13 mouse cellular contexts compared by ENCODE assay signal in genomic region chr11:90232685-90233084, GRCm38 (mm10). TPM values are rescaled to one million over a fixed set of nuclear protein-coding genes. Genes with fewer than 3 reads are reported as not detected.
A peak's percentile ranks its signal among the peaks of the same experiment; 100 is the strongest.
DNase-seq lines count a peak whose midpoint lies in the region; ATAC-seq and TF ChIP-seq lines count a peak whose summit lies in the region.
"Had no signal": no experiment of that assay in that cellular context is flagged by ENCODE, and none has a peak within 500 bp of the region (broad histone marks: within the 10 kb centered on the region; RNA-seq: fewer than 3 reads in every experiment).

No protein-coding gene starts in this region.

- no peaks in the 10 kb centered on the region for H3K9me3 ChIP-seq in forebrain, postnatal 0 days (ENCODE audit: low read length)
- no peaks in the 10 kb centered on the region for H3K9me3 ChIP-seq in forebrain, embryonic 11.5 days (ENCODE audit: control insufficient read depth, low read length)
- H3K9me3 ChIP-seq in lung, embryonic 14.5 days (ENCODE audit: low read depth, low read length): no peaks in the 10 kb centered on the region
- H3K9me3 ChIP-seq in kidney, embryonic 16.5 days (ENCODE audit: low read length): no peaks in the 10 kb centered on the region
- H3K9me3 ChIP-seq in hindbrain, embryonic 14.5 days (ENCODE audit: control insufficient read depth, low read length): no peaks in the 10 kb centered on the region
- H3K9me3 ChIP-seq: lung, embryonic 15.5 days; midbrain, embryonic 12.5 days had no signal

- no peaks in the 10 kb centered on the region for H3K27me3 ChIP-seq in forebrain, postnatal 0 days (ENCODE audit: insufficient read depth, low read length)
- H3K27me3 ChIP-seq in forebrain, embryonic 11.5 days (ENCODE audit: control insufficient read depth, insufficient read depth, low read length): no peaks in the 10 kb centered on the region
- no peaks in the 10 kb centered on the region for H3K27me3 ChIP-seq in lung, embryonic 14.5 days (ENCODE audit: insufficient read depth, low read length)
- no peaks in the 10 kb centered on the region for H3K27me3 ChIP-seq in kidney, embryonic 16.5 days (ENCODE audit: insufficient read depth, low read length)
- no peaks in the 10 kb centered on the region for H3K27me3 ChIP-seq in hindbrain, embryonic 14.5 days (ENCODE audit: control insufficient read depth, insufficient read depth, low read length)
- H3K27me3 ChIP-seq: lung, embryonic 15.5 days; midbrain, embryonic 12.5 days had no signal

- peak; percentile 39 for DNase-seq in forebrain, postnatal 0 days
- DNase-seq in forebrain, embryonic 11.5 days (ENCODE audit: low spot score): no peak
- DNase-seq in lung, embryonic 14.5 days: peak; percentile 52
- DNase-seq in lung, adult 2 months: no peak
- DNase-seq in yolk sac, embryonic 10.5 days (ENCODE audit: low spot score): peak; percentile 32
- no peak for DNase-seq in embryo, embryonic 11 days
- DNase-seq in hindbrain, embryonic 14.5 days (ENCODE audit: low spot score): no peak
- DNase-seq: adrenal gland, postnatal 14 days; cerebellum, adult 11-12 months; heart, postnatal 10 days had no signal

- H3K27ac ChIP-seq in forebrain, postnatal 0 days (ENCODE audit: low read depth, low read length): no peak overlapping the region
- H3K27ac ChIP-seq in forebrain, embryonic 11.5 days (ENCODE audit: low read depth, low read length): no peak overlapping the region
- H3K27ac ChIP-seq in lung, embryonic 14.5 days (ENCODE audit: low read depth): no peak overlapping the region
- peak overlapping the region; percentile 65 for H3K27ac ChIP-seq in kidney, embryonic 16.5 days (ENCODE audit: low read length)
- H3K27ac ChIP-seq in hindbrain, embryonic 14.5 days: no peak overlapping the region
- H3K27ac ChIP-seq: lung, embryonic 15.5 days; midbrain, embryonic 12.5 days had no signal

- 40% methylated on average over 4 of the region's 4 CpGs for WGBS in forebrain, postnatal 0 days
- 80% methylated on average over 4 of the region's 4 CpGs for WGBS in forebrain, embryonic 11.5 days
- 16% methylated on average over 4 of the region's 4 CpGs for WGBS in lung, embryonic 14.5 days
- WGBS in lung, adult 2 months: 20% methylated on average over 4 of the region's 4 CpGs
- 12% methylated on average over 4 of the region's 4 CpGs for WGBS in kidney, embryonic 16.5 days
- WGBS in hindbrain, embryonic 14.5 days: 44% methylated on average over 4 of the region's 4 CpGs

- TF ChIP-seq CTCF in forebrain, postnatal 0 days (IDR thresholded peaks at IDR 0.05; ENCODE audit: low read depth): no peak
- TF ChIP-seq CTCF in lung, embryonic 14.5 days (IDR thresholded peaks at IDR 0.05; ENCODE audit: low read depth): no peak
- TF ChIP-seq CTCF in lung, adult 2 months (IDR thresholded peaks at IDR 0.05; ENCODE audit: insufficient read depth, low read length): no peak

- no peak overlapping the region for H3K9ac ChIP-seq in forebrain, postnatal 0 days
- H3K9ac ChIP-seq in forebrain, embryonic 11.5 days (ENCODE audit: low read length): no peak overlapping the region
- no peak overlapping the region for H3K9ac ChIP-seq in lung, embryonic 14.5 days
- H3K9ac ChIP-seq in kidney, embryonic 16.5 days (replicated peaks; ENCODE audit: low read length): no peak overlapping the region
- H3K9ac ChIP-seq in hindbrain, embryonic 14.5 days: no peak overlapping the region
- H3K9ac ChIP-seq: lung, embryonic 15.5 days; midbrain, embryonic 12.5 days had no signal

- no peak for TF ChIP-seq POLR2A in lung, adult 2 months (IDR thresholded peaks at IDR 0.05; ENCODE audit: borderline replicate concordance, extremely low read depth, low read depth, low read length)

- no peak overlapping the region for H3K4me2 ChIP-seq in forebrain, postnatal 0 days (ENCODE audit: low read depth)
- H3K4me2 ChIP-seq in forebrain, embryonic 11.5 days (ENCODE audit: low read depth, low read length, severe bottlenecking): no peak overlapping the region
- no peak overlapping the region for H3K4me2 ChIP-seq in lung, embryonic 14.5 days
- H3K4me2 ChIP-seq in kidney, embryonic 16.5 days (replicated peaks; ENCODE audit: low read depth, low read length): no peak overlapping the region
- no peak overlapping the region for H3K4me2 ChIP-seq in hindbrain, embryonic 14.5 days (replicated peaks)
- H3K4me2 ChIP-seq: lung, embryonic 15.5 days; midbrain, embryonic 12.5 days had no signal

- H3K4me3 ChIP-seq in forebrain, postnatal 0 days (ENCODE audit: low read depth, low read length): no peak overlapping the region
- no peak overlapping the region for H3K4me3 ChIP-seq in forebrain, embryonic 11.5 days (ENCODE audit: low read depth, low read length)
- no peak overlapping the region for H3K4me3 ChIP-seq in lung, embryonic 14.5 days (ENCODE audit: low read depth, low read length)
- no peak overlapping the region for H3K4me3 ChIP-seq in lung, adult 2 months (replicated peaks; ENCODE audit: extremely low read depth, low read depth, low read length)
- no peak overlapping the region for H3K4me3 ChIP-seq in kidney, embryonic 16.5 days (ENCODE audit: low read length)
- no peak overlapping the region for H3K4me3 ChIP-seq in hindbrain, embryonic 14.5 days (replicated peaks; ENCODE audit: low read length)
- H3K4me3 ChIP-seq: lung, embryonic 15.5 days; midbrain, embryonic 12.5 days had no signal

- H3K4me1 ChIP-seq in forebrain, postnatal 0 days (ENCODE audit: insufficient read depth): peaks cover 7% of the 10 kb centered on the region
- H3K4me1 ChIP-seq in forebrain, embryonic 11.5 days (replicated peaks; ENCODE audit: control insufficient read depth, insufficient read depth, low read length): no peaks in the 10 kb centered on the region
- no peaks in the 10 kb centered on the region for H3K4me1 ChIP-seq in lung, embryonic 14.5 days (ENCODE audit: insufficient read depth)
- H3K4me1 ChIP-seq in lung, adult 2 months (ENCODE audit: control insufficient read depth, insufficient read depth, low read length): peaks cover 16% of the 10 kb centered on the region
- H3K4me1 ChIP-seq in kidney, embryonic 16.5 days (ENCODE audit: insufficient read depth, low read length): peaks cover 14% of the 10 kb centered on the region
- H3K4me1 ChIP-seq in hindbrain, embryonic 14.5 days (replicated peaks; ENCODE audit: control insufficient read depth, insufficient read depth, low read length): peaks cover 4% of the 10 kb centered on the region

- no peaks in the 10 kb centered on the region for H3K36me3 ChIP-seq in forebrain, postnatal 0 days (ENCODE audit: insufficient read depth)
- H3K36me3 ChIP-seq in forebrain, embryonic 11.5 days (ENCODE audit: control insufficient read depth, insufficient read depth, low read length): no peaks in the 10 kb centered on the region
- H3K36me3 ChIP-seq in lung, embryonic 14.5 days (ENCODE audit: insufficient read depth): no peaks in the 10 kb centered on the region
- no peaks in the 10 kb centered on the region for H3K36me3 ChIP-seq in kidney, embryonic 16.5 days (ENCODE audit: insufficient read depth, low read length)
- no peaks in the 10 kb centered on the region for H3K36me3 ChIP-seq in hindbrain, embryonic 14.5 days (replicated peaks; ENCODE audit: control insufficient read depth, insufficient read depth)
- H3K36me3 ChIP-seq: lung, embryonic 15.5 days; midbrain, embryonic 12.5 days had no signal

- peak; percentile 69 for ATAC-seq in forebrain, postnatal 0 days
- ATAC-seq in forebrain, embryonic 11.5 days (replicated peaks; ENCODE audit: low FRiP score): no peak
- peak; percentile 38; the same call in 1 of the 2 replicates for ATAC-seq in lung, embryonic 14.5 days (ENCODE audit: insufficient read depth)
- peak; percentile 74; the same call in 1 of the 2 replicates for ATAC-seq in kidney, embryonic 16.5 days (ENCODE audit: low FRiP score, low TSS enrichment)
- no peak for ATAC-seq in hindbrain, embryonic 14.5 days (ENCODE audit: low FRiP score)

RNA-seq across cellular contexts. Expression of gene Mmd, which starts 16.6 kb away (rescaled TPM):
- total RNA-seq in forebrain, postnatal 0 days (2014; rRNA removed): 151 and 161 TPM in 2 replicates
- 105 and 119 TPM in 2 replicates for polyA plus RNA-seq in forebrain, postnatal 0 days (2015; fragmentation: Nextera tagmentation; extraction: Ambion mirVana)
- 41.3 and 42.7 TPM in 2 replicates for polyA plus RNA-seq in forebrain, embryonic 11.5 days (2014; fragmentation: Nextera tagmentation; extraction: Ambion mirVana)
- polyA plus RNA-seq in lung, embryonic 14.5 days (2014; fragmentation: Nextera tagmentation; extraction: Ambion mirVana): 31.5 and 33.9 TPM in 2 replicates
- 29.4 and 37.9 TPM in 2 replicates for polyA plus RNA-seq in lung, adult 2 months (2012; rRNA removed)
- 36.1 and 37.3 TPM in 2 replicates for polyA plus RNA-seq in kidney, embryonic 16.5 days (2015; fragmentation: Nextera tagmentation; extraction: Ambion mirVana)
- 88.3 and 97.8 TPM in 2 replicates for polyA plus RNA-seq in hindbrain, embryonic 14.5 days (2014; fragmentation: Nextera tagmentation; extraction: Ambion mirVana)

RNA-seq across cellular contexts. Expression of gene Gm45716, which starts 45.2 kb away (rescaled TPM):
- 12.0 and 14.5 TPM in 2 replicates for total RNA-seq in forebrain, postnatal 0 days (2014; rRNA removed)
- polyA plus RNA-seq in forebrain, postnatal 0 days (2015; fragmentation: Nextera tagmentation; extraction: Ambion mirVana): 24.7 and 32.7 TPM in 2 replicates
- 18.0 and 19.3 TPM in 2 replicates for polyA plus RNA-seq in forebrain, embryonic 11.5 days (2014; fragmentation: Nextera tagmentation; extraction: Ambion mirVana)
- polyA plus RNA-seq in lung, embryonic 14.5 days (2014; fragmentation: Nextera tagmentation; extraction: Ambion mirVana): 7.3 and 10.6 TPM in 2 replicates
- 1.3 and 1.5 TPM in 2 replicates for polyA plus RNA-seq in lung, adult 2 months (2012; rRNA removed)
- 5.8 and 6.7 TPM in 2 replicates for polyA plus RNA-seq in kidney, embryonic 16.5 days (2015; fragmentation: Nextera tagmentation; extraction: Ambion mirVana)
- 20.4 and 25.6 TPM in 2 replicates for polyA plus RNA-seq in hindbrain, embryonic 14.5 days (2014; fragmentation: Nextera tagmentation; extraction: Ambion mirVana)

Comparison
In these comparisons a context has a peak if more than half of its experiments do, and no peak if none do; other contexts are left out.
1. ATAC-seq: peak in forebrain, postnatal 0 days (single experiment), lung, embryonic 14.5 days (single experiment) and kidney, embryonic 16.5 days (single experiment); none in forebrain, embryonic 11.5 days (single experiment) and hindbrain, embryonic 14.5 days (single experiment).
2. DNase-seq: peak in forebrain, postnatal 0 days (single experiment), lung, embryonic 14.5 days (single experiment) and yolk sac, embryonic 10.5 days (single experiment); none in forebrain, embryonic 11.5 days (single experiment), lung, adult 2 months (single experiment), embryo, embryonic 11 days (single experiment) and hindbrain, embryonic 14.5 days (single experiment).